Mouse (Mus musculus) limb, embryonic 10.5 days (tissue): ENCODE measurements around the gene Pla2g2f. TPM values are rescaled to one million over a fixed set of nuclear protein-coding genes. Genes with fewer than 3 reads are reported as not detected.

Experiments used
- DNase-seq: peaks from one replicate; pipeline ENCODE4 v3.0.0-alpha.2; 2017; ENCODE audit warnings: low spot score
- H3K27ac ChIP-seq: fragments of 300-500 bp; sonication (generic); 2 replicates; pipeline ENCODE4 v1.5.1; 2016; ENCODE audit warnings: mild to moderate bottlenecking
- H3K27me3 ChIP-seq: fragments of 300-500 bp; sonication (generic); 2 replicates; pipeline ENCODE4 v1.6.1; 2016; ENCODE audit warnings: low read depth, mild to moderate bottlenecking; ENCODE audit not compliant: poor library complexity, severe bottlenecking
- H3K36me3 ChIP-seq: fragments of 300-500 bp; sonication (generic); 2 replicates; pipeline ENCODE4 v1.6.1; 2016; ENCODE audit warnings: mild to moderate bottlenecking, moderate library complexity
- H3K4me1 ChIP-seq: fragments of 300-500 bp; sonication (generic); 2 replicates; pipeline ENCODE4 v1.6.1; 2016
- H3K4me3 ChIP-seq: fragments of 300-500 bp; sonication (generic); 2 replicates; pipeline ENCODE4 v1.5.1; 2016; ENCODE audit warnings: mild to moderate bottlenecking, moderate library complexity
- H3K9me3 ChIP-seq: fragments of 300-500 bp; sonication (generic); replicated peaks from 2 replicates; pipeline ENCODE4 v1.6.1; 2016; ENCODE audit warnings: mild to moderate bottlenecking
- WGBS: fragments of 180-500 bp; shearing (Covaris S2); methylation state at CpG from one replicate; pipeline ENCODE4 v1.1.7; 2016; 5-methylcytosine and 5-hydroxymethylcytosine counted together
- polyA plus RNA-seq: library from polyadenylated mRNA; unstranded; fragments of >200 nt; fragmentation: Nextera tagmentation; extraction: Ambion mirVana; gene quantifications from 2 replicates; pipeline ENCODE4 v1.2.1, GENCODE M21; 2016

The Pla2g2f gene
- polyA plus RNA-seq = 0.09 TPM in 1 of 2 replicates, not detected in the other

DNA sequence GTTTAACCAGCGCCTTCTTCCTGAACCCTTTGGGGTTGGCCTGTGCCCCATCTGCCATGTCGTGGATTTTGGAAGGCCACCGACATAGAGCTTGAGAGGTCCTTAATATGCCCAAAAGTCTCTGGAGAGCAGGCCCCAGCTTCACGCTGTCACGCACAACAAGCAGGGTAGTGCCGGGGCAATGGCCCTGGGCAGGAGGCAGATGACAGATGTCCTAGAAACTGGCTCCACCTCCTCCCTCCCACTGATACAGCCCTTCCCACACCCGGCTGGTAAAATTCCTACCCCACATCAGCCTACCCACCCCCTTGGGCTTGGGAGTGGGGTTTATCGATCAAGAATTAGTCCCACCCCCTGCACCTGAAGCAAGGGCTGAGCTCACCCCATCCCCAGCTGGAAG is at the start of gene Pla2g2f:
Gene Pla2g2f (minus strand): TSS at position 211 of the 400 bp plus-strand sequence.
- Histone ChIP-seq H3K4me3 (no peak within 1 kb of the TSS), H3K27ac (peak within 1 kb of the TSS; percentile 40), H3K27me3 (no peaks in the 10 kb centered on the region), H3K36me3 (no peaks in the 10 kb centered on the region), H3K9me3 (no peaks in the 10 kb centered on the region), H3K4me1 (peaks cover 19% of the 10 kb centered on the region)
- DNase-seq = no peak
- WGBS = 79% methylated on average over 8 of the region's 8 CpGs

DNA sequence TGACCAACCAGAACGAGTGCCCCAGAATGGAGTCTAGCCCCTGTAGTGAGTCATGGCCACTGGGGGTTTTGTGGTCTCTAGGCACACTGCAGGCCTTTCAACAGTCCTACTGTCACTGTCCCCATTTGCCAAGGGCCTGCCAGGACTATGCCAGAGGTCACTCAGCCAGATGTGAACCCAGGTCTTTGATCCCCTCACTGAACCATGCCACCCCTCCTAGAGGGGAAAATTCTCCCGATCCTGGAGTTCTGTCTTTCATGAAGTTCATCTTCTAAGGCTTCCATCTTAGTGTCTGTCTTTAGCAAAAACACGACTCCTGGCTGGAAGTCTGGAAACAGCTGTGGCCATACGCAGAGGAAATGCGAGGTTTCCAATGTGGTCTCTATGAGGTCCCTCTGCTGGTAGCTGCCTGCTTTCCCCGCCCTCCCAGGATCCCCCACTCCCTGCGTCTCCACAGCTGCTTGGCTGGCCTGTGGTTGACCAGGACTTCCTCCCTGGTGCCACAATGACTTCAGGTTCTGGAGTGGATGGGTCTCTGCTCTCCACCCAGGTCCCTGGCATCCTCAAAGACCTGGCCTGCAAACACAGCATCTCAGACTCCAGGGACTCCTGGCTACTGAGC is 49.6 kb upstream of the Pla2g2f start:
- H3K9me3 ChIP-seq = no peaks in the 10 kb centered on the region
- H3K36me3 ChIP-seq = no peaks in the 10 kb centered on the region
- no peak overlapping the region for H3K4me3 ChIP-seq
- 64% methylated on average over 7 of the region's 7 CpGs for WGBS
- H3K27me3 ChIP-seq = peaks cover 3% of the 10 kb centered on the region; the same call in 1 of the 2 replicates
- DNase-seq = no peak
- H3K27ac ChIP-seq = no peak overlapping the region
- peaks cover 6% of the 10 kb centered on the region for H3K4me1 ChIP-seq

GRCm38 (mm10) chr4:138806160-138806559 is 48.7 kb upstream of the Pla2g2f start:
- H3K27me3 ChIP-seq = peaks cover 3% of the 10 kb centered on the region; the same call in 1 of the 2 replicates
- no peaks in the 10 kb centered on the region for H3K9me3 ChIP-seq
- H3K4me1 ChIP-seq = peaks cover 6% of the 10 kb centered on the region
- 88% methylated on average over 8 of the region's 8 CpGs for WGBS
- no peak overlapping the region for H3K27ac ChIP-seq
- no peak for DNase-seq
- no peak overlapping the region for H3K4me3 ChIP-seq
- no peaks in the 10 kb centered on the region for H3K36me3 ChIP-seq

DNA sequence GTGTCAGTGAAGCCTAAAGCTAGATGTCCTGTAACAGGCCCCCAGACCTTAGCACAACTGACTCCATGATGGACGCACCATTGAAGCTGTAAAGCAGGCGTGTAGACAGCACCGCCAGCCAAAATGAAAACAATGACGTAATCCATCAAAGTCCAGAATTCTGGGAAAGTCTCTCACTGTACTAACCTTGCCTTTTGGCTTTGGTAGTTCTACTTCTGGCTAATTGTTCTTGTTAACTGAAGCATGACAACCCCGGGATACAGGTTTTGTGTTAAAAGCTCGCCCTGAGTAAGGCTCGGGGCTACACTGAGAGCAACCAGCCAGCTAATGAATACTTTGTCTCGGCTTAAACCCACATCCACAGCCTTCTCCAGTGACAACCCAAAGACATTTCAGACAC is 47.8 kb upstream of the Pla2g2f start:
- Histone ChIP-seq H3K27me3 (peaks cover 3% of the 10 kb centered on the region; the same call in 1 of the 2 replicates), H3K9me3 (no peaks in the 10 kb centered on the region), H3K4me3 (no peak overlapping the region), H3K4me1 (peaks cover 8% of the 10 kb centered on the region), H3K36me3 (no peaks in the 10 kb centered on the region), H3K27ac (no peak overlapping the region)
- DNase-seq = no peak
- WGBS = 76% methylated on average over 8 of the region's 8 CpGs

DNA sequence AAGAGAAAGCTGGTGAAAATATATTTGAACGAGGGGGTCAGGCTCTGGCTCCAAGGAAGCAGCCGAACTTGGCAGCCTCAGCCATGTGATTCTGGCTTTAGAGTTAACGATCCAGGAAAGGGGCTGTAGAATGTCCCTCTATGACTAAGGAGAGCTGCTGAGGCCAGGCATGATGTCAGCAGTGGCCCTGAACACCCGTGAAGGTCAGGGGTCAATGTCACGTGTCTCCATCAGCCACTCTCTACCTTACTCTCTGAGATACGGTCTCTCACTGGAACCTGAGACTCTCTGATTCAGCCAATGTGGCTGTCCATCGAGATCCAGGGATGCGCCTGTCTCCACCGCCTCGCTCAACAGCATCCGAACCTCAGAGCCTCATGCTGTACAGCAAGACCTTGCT is 45.5 kb upstream of the Pla2g2f start:
- H3K36me3 ChIP-seq = no peaks in the 10 kb centered on the region
- peaks cover 16% of the 10 kb centered on the region for H3K4me1 ChIP-seq
- H3K27me3 ChIP-seq = no peaks in the 10 kb centered on the region
- no peak overlapping the region for H3K4me3 ChIP-seq
- no peaks in the 10 kb centered on the region for H3K9me3 ChIP-seq
- no peak for DNase-seq
- no peak overlapping the region for H3K27ac ChIP-seq
- WGBS = 88% methylated on average over 11 of the region's 11 CpGs

DNA sequence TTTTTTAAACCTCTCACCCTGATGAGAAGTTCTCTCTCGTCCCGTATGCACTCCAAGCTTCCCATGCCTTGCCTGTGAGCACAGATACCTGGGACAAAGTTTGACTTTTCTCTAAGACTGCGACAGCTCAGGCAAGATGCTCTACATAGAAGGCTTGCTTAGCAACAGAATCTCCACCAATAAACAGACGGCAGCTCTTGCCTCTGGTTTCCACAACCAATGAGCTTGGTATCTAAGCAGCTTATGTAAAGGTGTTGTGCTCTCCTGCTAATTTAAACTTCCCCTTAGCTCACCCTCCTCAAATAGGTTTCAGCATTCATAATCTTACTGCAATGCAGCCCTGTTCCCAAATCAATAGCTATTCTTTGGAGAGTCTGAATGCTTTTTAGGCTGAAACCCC is 44.2 kb upstream of the Pla2g2f start:
- H3K27me3 ChIP-seq = no peaks in the 10 kb centered on the region
- H3K9me3 ChIP-seq = no peaks in the 10 kb centered on the region
- WGBS = 84% methylated on average over 4 of the region's 4 CpGs
- no peak overlapping the region for H3K27ac ChIP-seq
- no peak overlapping the region for H3K4me3 ChIP-seq
- no peaks in the 10 kb centered on the region for H3K36me3 ChIP-seq
- no peak for DNase-seq
- H3K4me1 ChIP-seq = peaks cover 17% of the 10 kb centered on the region

DNA sequence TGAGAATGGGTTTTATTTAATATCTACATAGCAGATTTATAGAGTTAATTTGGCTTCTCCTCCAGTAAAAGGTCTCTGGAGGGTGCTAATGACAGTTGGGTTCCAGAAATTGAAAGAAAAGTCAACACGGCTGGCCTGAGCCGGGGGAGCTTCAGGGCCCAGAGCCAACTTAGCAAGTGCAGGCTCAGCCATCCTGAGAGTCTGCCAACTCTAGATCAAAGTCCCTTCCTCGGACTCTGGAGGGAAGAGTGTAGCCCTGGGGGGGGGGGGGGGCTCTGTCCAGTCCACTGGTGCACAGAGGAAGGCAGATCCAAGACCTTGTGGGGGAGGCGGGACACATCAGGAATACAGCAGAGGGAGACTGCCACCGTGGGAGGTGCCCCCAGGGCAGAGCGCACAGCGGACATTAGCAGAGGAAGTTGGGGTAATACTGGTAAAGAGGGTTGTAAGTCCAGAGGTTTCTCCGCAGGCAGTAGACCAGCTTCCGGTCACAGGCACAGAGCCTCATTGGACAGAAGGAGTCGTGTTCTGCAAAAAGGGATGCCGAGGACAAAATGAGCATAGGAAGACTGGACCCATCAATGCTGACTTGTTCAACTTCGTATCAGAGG is 42.8 kb upstream of the Pla2g2f start:
- no peak for DNase-seq
- Histone ChIP-seq H3K4me3 (no peak overlapping the region), H3K9me3 (no peaks in the 10 kb centered on the region), H3K36me3 (no peaks in the 10 kb centered on the region), H3K27ac (no peak overlapping the region), H3K4me1 (peaks cover 20% of the 10 kb centered on the region), H3K27me3 (no peaks in the 10 kb centered on the region)
- 81% methylated on average over 12 of the region's 12 CpGs for WGBS

- peaks cover 20% of the 10 kb centered on the region for H3K4me1 ChIP-seq
- no peaks in the 10 kb centered on the region for H3K27me3 ChIP-seq
- no peaks in the 10 kb centered on the region for H3K9me3 ChIP-seq
- WGBS = 68% methylated on average over 4 of the region's 4 CpGs
- 0 out of 2 replicates have a peak overlapping the region, but pooled peaks have one; percentile 31 for H3K27ac ChIP-seq
- H3K4me3 ChIP-seq = no peak overlapping the region
- no peak for DNase-seq
- no peaks in the 10 kb centered on the region for H3K36me3 ChIP-seq
Measured at GRCm38 (mm10) chr4:138797217-138797570, 39.8 kb upstream of the Pla2g2f start.

DNA sequence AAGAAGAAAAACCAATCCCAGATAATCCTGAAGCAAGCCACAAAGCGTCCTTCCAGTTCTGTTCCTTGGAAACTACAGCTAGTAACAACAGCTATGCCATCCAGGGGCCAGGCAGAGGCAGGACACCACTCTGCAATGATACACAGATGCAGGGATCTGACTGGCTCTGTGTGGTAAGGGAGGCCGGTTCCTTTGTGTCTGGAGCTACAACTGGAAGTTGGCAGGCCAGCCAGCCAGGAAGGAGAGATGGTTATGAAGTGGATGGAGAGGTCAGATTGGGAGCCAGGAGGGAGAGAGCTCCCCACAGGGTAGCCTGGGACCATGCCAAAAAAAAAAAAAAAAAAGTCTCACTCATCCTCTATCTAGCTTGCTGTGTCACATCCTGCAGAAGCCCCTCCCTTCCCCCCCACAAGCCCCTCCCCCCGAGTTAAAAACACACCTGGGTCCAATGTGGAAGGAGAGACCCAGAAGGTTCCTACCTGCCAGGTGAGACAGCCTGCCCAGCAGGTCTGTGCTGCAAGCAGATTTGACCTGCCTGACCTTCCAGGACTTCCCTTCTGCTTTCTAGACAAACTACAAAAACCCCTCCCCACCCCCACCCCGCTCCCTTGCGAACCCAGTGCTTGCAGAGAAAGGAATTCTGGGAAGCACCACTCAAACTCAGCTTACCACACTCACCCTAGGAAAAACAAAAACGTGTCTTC is 39.2 kb upstream of the Pla2g2f start:
- H3K4me1 ChIP-seq = peaks cover 20% of the 10 kb centered on the region
- no peaks in the 10 kb centered on the region for H3K9me3 ChIP-seq
- H3K4me3 ChIP-seq = no peak overlapping the region
- no peaks in the 10 kb centered on the region for H3K27me3 ChIP-seq
- 45% methylated on average over 6 of the region's 6 CpGs for WGBS
- no peaks in the 10 kb centered on the region for H3K36me3 ChIP-seq
- no peak for DNase-seq
- H3K27ac ChIP-seq = peak overlapping the region; percentile 31; the same call in 1 of the 2 replicates

- WGBS = 92% methylated on average over 6 of the region's 6 CpGs
- Histone ChIP-seq H3K36me3 (no peaks in the 10 kb centered on the region), H3K4me1 (peaks cover 9% of the 10 kb centered on the region), H3K27me3 (no peaks in the 10 kb centered on the region), H3K9me3 (no peaks in the 10 kb centered on the region), H3K4me3 (no peak overlapping the region), H3K27ac (no peak overlapping the region)
- no peak for DNase-seq
Measured at GRCm38 (mm10) chr4:138794344-138794743, 36.9 kb upstream of the Pla2g2f start.

- Histone ChIP-seq H3K36me3 (no peaks in the 10 kb centered on the region), H3K4me3 (no peak overlapping the region), H3K27me3 (no peaks in the 10 kb centered on the region), H3K27ac (no peak overlapping the region), H3K4me1 (peaks cover 9% of the 10 kb centered on the region), H3K9me3 (no peaks in the 10 kb centered on the region)
- no peak for DNase-seq
- 73% methylated on average over 2 of the region's 2 CpGs for WGBS
Measured at GRCm38 (mm10) chr4:138793276-138793675, 35.9 kb upstream of the Pla2g2f start.

- H3K9me3 ChIP-seq = no peaks in the 10 kb centered on the region
- no peak for DNase-seq
- peaks cover 9% of the 10 kb centered on the region for H3K4me1 ChIP-seq
- H3K4me3 ChIP-seq = no peak overlapping the region
- H3K36me3 ChIP-seq = no peaks in the 10 kb centered on the region
- no peaks in the 10 kb centered on the region for H3K27me3 ChIP-seq
- no peak overlapping the region for H3K27ac ChIP-seq
- 64% methylated on average over 9 of the region's 9 CpGs for WGBS
Measured at GRCm38 (mm10) chr4:138792599-138792998, 35.2 kb upstream of the Pla2g2f start.

GRCm38 (mm10) chr4:138791452-138791851 is 34.0 kb upstream of the Pla2g2f start:
- no peak for DNase-seq
- no peak overlapping the region for H3K27ac ChIP-seq

More at GRCm38 (mm10) chr4:138791452-138791851, 34.0 kb upstream of the Pla2g2f start:
- Histone ChIP-seq H3K36me3 (no peaks in the 10 kb centered on the region), H3K4me3 (no peak overlapping the region), H3K27me3 (no peaks in the 10 kb centered on the region), H3K9me3 (no peaks in the 10 kb centered on the region), H3K4me1 (peaks cover under 1% of the 10 kb centered on the region; the same call in 1 of the 2 replicates)
- 73% methylated on average over 6 of the region's 6 CpGs for WGBS
